8 mouse cellular contexts compared by ENCODE assay signal in the genomic region with DNA sequence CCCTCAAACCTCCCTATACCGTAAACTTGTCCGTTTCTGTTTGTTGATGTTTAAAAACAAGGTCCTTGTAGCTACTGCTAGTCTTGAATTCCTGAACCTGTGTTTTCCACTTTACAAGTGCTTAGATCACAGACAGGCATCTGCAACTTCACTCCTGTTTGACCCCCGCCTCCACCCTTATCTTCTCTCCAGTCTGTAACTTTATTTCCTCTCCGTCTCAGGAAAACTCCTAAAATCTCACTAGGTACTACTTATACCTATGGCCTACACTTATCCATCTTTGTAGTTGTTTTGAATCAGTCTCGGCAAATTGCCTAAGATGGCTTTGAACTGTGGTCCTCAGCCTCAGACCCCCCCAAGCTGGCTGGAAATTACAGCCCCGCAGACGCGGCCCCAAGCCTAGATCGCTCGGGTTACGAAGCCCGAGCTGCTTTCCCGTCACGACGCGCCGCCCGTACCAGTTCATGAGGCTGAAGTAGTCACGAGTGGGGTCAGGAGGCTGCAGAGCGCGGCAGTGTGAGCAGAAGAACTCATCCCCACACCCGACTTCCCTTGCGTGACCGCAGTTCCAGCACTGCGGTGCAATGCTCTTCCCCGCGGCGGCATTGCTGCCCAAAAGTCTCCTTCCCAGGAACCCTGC. TPM values are rescaled to one million over a fixed set of nuclear protein-coding genes. Genes with fewer than 3 reads are reported as not detected.
A peak's percentile ranks its signal among the peaks of the same experiment; 100 is the strongest.
DNase-seq lines count a peak whose midpoint lies in the region; ATAC-seq and TF ChIP-seq lines count a peak whose summit lies in the region.

No protein-coding gene starts in this region.

- H3K27ac ChIP-seq in left cerebral cortex, adult 2 months, result peak overlapping the region; percentile 93
- H3K27ac ChIP-seq in midbrain, embryonic 16.5 days (ENCODE audit: low read length), result peak overlapping the region; percentile 61

- H3K27me3 ChIP-seq in midbrain, embryonic 16.5 days (ENCODE audit: control insufficient read depth, insufficient read depth, low read depth, low read length), result no peaks in the 10 kb centered on the region

- peaks cover 9% of the 10 kb centered on the region for H3K4me1 ChIP-seq in midbrain, embryonic 16.5 days (ENCODE audit: control insufficient read depth, insufficient read depth, low read length)

- H3K36me3 ChIP-seq in midbrain, embryonic 16.5 days (ENCODE audit: control insufficient read depth, insufficient read depth, low read length), result no peaks in the 10 kb centered on the region

- peak; percentile 60 for ATAC-seq in inflammation-experienced regulatory T-cells, adult 6 months
- peak; percentile 87 for ATAC-seq in midbrain, embryonic 16.5 days

- peak overlapping the region; percentile 69 for H3K9ac ChIP-seq in midbrain, embryonic 16.5 days (ENCODE audit: low read depth, low read length)

- H3K9me3 ChIP-seq in midbrain, embryonic 16.5 days (replicated peaks; ENCODE audit: control insufficient read depth, low read length, poor library complexity, severe bottlenecking), result no peaks in the 10 kb centered on the region

- intact Hi-C loops in left cerebral cortex, adult 2 months (cut with DNase I), result loop anchor here (1.0 to 5.0 kb wide), 3 partner anchors 84 to 493 kb away; a partner anchor contains a TSS
- intact Hi-C loops in left cerebral cortex, postnatal 10 days (cut with DNase I), result loop anchor here (5.0 kb wide), 1 partner anchor 418 kb away; no protein-coding TSS in a partner anchor

- DNase-seq in left cerebral cortex, adult 2 months (ENCODE audit: extremely low spot score in 1 of 2, low spot score in 2 of 2), result no peak
- no peak for DNase-seq in left cerebral cortex, postnatal 10 days (ENCODE audit: extremely low spot score in 1 of 2, low spot score in 2 of 2)
- DNase-seq in c-Kit-positive CD71-positive TER-119-positive erythroid progenitor cells, embryonic 14.5 days (ENCODE audit: low spot score), result peak; percentile 65
- DNase-seq in urinary bladder, postnatal 36 days (ENCODE audit: low spot score in 2 of 2), result no peak
- no peak for DNase-seq in adrenal gland, adult 8-10 months
- no peak for DNase-seq in cerebellum, adult 11-12 months

- H3K4me3 ChIP-seq in left cerebral cortex, adult 2 months, result peak overlapping the region; percentile 57
- peak overlapping the region; percentile 69 for H3K4me3 ChIP-seq in midbrain, embryonic 16.5 days (ENCODE audit: low read depth, low read length)

- WGBS in midbrain, embryonic 16.5 days, result 8% methylated on average over 28 of the region's 28 CpGs

- peak overlapping the region; percentile 80 for H3K4me2 ChIP-seq in midbrain, embryonic 16.5 days (ENCODE audit: low read length)

- no peak for TF ChIP-seq CTCF in left cerebral cortex, adult 2 months (IDR thresholded peaks at IDR 0.05)

RNA-seq across cellular contexts. Expression of a gene that starts 0.4 kb away (rescaled TPM):
- 10 to 100 TPM in 1 of 2 experiments, 1 to 10 TPM in 1; 7.9 to 10.4 TPM for total RNA-seq in left cerebral cortex, adult 2 months (2021)
- total RNA-seq in left cerebral cortex, postnatal 10 days (2021), result 10 to 100 TPM in 1 of 2 experiments, 1 to 10 TPM in 1; 9.3 to 10.3 TPM
- 10 to 100 TPM; 41.4 to 51.1 (median 45.4) TPM for polyA plus RNA-seq in inflammation-experienced regulatory T-cells, adult 6 months (2017; shearing (Covaris generic))
- 7.7 and 8.7 TPM in 2 replicates for polyA plus RNA-seq in midbrain, embryonic 16.5 days (2015; fragmentation: Nextera tagmentation; extraction: Ambion mirVana)
- total RNA-seq in adrenal gland, adult 8-10 months (2022), result 10 to 100 TPM; 12.5 to 22.0 (median 17.0) TPM

RNA-seq across cellular contexts. Expression of a gene that starts 0.6 kb away (rescaled TPM):
- total RNA-seq in left cerebral cortex, adult 2 months (2021), result under 1 TPM; 0.59 to 0.91 TPM
- 1 to 10 TPM; 1.2 to 2.0 TPM for total RNA-seq in left cerebral cortex, postnatal 10 days (2021)
- 10 to 100 TPM in 1 of 3 experiments, 1 to 10 TPM in 2; 3.8 to 17.7 (median 4.3) TPM for polyA plus RNA-seq in inflammation-experienced regulatory T-cells, adult 6 months (2017; shearing (Covaris generic))
- polyA plus RNA-seq in midbrain, embryonic 16.5 days (2015; fragmentation: Nextera tagmentation; extraction: Ambion mirVana), result 4.4 and 4.5 TPM in 2 replicates
- 1 to 10 TPM; 4.2 to 5.6 (median 4.7) TPM for total RNA-seq in adrenal gland, adult 8-10 months (2022)

RNA-seq across cellular contexts. Expression of a gene that starts 29.3 kb away (rescaled TPM):
- 10 to 100 TPM; 75.4 to 80.4 TPM for total RNA-seq in left cerebral cortex, adult 2 months (2021)
- total RNA-seq in left cerebral cortex, postnatal 10 days (2021), result 10 to 100 TPM; 68.3 to 73.5 TPM
- 10 to 100 TPM in 1 of 3 experiments, 1 to 10 TPM in 2; 8.0 to 12.9 (median 9.3) TPM for polyA plus RNA-seq in inflammation-experienced regulatory T-cells, adult 6 months (2017; shearing (Covaris generic))
- polyA plus RNA-seq in midbrain, embryonic 16.5 days (2015; fragmentation: Nextera tagmentation; extraction: Ambion mirVana), result 29.9 and 31.5 TPM in 2 replicates
- total RNA-seq in adrenal gland, adult 8-10 months (2022), result 10 to 100 TPM; 43.6 to 64.1 (median 57.3) TPM

RNA-seq across cellular contexts. Expression of a gene that starts 40.4 kb away (rescaled TPM):
- 10 to 100 TPM; 12.0 to 12.8 TPM for total RNA-seq in left cerebral cortex, adult 2 months (2021)
- total RNA-seq in left cerebral cortex, postnatal 10 days (2021), result 10 to 100 TPM; 22.3 to 30.9 TPM
- polyA plus RNA-seq in inflammation-experienced regulatory T-cells, adult 6 months (2017; shearing (Covaris generic)), result 1 to 10 TPM in 2 of 3 experiments, under 1 TPM in 1; 0.83 to 4.4 (median 4.3) TPM
- polyA plus RNA-seq in midbrain, embryonic 16.5 days (2015; fragmentation: Nextera tagmentation; extraction: Ambion mirVana), result 16.6 and 17.1 TPM in 2 replicates
- total RNA-seq in adrenal gland, adult 8-10 months (2022), result 10 to 100 TPM; 21.2 to 36.3 (median 29.8) TPM

RNA-seq across cellular contexts. Expression of a gene that starts 58.7 kb away (rescaled TPM):
- 10 to 100 TPM; 21.9 to 24.0 TPM for total RNA-seq in left cerebral cortex, adult 2 months (2021)
- 10 to 100 TPM; 19.4 TPM for total RNA-seq in left cerebral cortex, postnatal 10 days (2021)
- polyA plus RNA-seq in inflammation-experienced regulatory T-cells, adult 6 months (2017; shearing (Covaris generic)), result 10 to 100 TPM; 17.6 to 37.1 (median 33.8) TPM
- 18.2 and 18.6 TPM in 2 replicates for polyA plus RNA-seq in midbrain, embryonic 16.5 days (2015; fragmentation: Nextera tagmentation; extraction: Ambion mirVana)
- total RNA-seq in adrenal gland, adult 8-10 months (2022), result 10 to 100 TPM; 46.4 to 55.9 (median 51.5) TPM
